Mouse (Mus musculus) retina, postnatal 1 day (tissue): ENCODE data around the gene Aven.
"Not testable (repeated sequence)": the region's sequence is repeated elsewhere in the genome, so short reads cannot be mapped to it uniquely, and the experiment has no call there.

Experiments
- DNase-seq: peaks from one replicate; pipeline ENCODE4 v3.0.0-alpha.2; 2012

The Aven gene

DNA sequence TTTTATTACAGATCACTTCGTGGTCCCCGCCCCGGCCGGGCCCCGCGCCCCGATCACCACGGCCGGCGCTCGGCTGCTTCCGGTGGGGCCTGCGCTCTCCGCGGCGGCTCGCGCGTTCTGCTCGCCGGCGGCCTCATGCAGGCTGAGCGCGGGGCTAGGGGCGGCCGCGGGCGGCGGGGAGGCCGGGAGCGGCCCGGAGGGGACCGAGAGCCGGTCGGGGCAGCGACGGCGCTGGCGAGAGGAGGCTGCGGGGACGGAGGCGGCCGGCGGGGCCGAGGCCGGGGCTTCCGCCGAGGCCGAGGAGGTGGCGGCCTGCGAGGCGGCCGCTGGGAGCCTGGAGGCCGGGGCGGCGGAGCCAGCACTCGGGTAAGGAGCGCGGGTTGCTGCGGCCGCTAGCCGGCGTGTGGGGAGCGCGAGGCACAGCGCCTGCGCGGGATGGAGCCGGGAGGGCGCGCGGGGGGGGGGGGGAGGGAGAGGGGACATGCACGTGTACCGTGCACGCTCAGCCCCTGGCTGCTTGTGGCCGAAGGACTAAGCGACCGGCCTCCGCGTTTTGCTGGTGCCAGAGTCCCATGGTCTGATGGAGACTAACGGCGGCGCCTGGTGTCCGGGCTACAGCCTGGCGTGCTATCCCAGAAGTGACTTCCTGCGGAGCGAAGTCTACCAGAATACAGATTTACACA lies at the start of gene Aven:
Aven (plus strand) TSS at position 109 of the 683 bp plus-strand sequence.
- peak; percentile 90 for DNase-seq

DNA sequence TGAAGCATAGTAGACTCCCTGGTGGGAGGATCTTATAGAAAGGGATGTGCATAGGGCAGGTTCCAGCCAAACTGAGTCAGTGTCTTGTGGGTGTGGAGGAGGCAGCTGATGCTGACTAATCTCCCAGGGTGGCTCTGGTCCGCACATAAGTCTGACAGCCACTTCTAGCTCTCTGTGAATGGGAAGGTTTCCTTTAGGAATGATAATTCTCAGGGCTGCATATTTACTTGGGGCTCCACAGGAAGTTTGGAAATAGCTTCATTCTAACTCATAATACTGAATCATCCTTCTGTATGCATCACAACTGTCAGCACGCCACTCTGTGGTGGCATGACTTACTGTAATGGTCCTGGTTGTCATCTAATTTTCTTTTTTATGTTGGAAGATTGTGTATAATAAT lies 49.3 kb upstream of the Aven start:
- no peak for DNase-seq

DNA sequence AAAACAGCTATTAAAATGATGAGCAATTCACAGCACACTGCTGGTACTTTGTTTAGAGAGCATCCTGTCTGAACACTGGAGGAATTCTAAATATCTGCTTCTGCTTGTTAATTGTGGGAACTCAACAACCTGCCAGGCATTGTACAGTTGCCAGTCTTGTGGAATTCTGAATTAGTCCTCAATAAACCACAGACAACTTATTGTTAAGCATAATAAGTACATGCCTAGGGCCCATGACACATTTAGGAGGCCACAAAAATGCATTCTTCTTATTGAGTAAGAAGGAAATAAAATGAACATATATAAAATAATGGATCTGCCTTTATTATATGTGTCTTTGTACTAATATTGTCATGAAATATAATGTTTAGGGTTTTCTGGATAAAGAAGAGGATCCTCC lies 47.3 kb upstream of the Aven start:
- DNase-seq: no peak

DNA sequence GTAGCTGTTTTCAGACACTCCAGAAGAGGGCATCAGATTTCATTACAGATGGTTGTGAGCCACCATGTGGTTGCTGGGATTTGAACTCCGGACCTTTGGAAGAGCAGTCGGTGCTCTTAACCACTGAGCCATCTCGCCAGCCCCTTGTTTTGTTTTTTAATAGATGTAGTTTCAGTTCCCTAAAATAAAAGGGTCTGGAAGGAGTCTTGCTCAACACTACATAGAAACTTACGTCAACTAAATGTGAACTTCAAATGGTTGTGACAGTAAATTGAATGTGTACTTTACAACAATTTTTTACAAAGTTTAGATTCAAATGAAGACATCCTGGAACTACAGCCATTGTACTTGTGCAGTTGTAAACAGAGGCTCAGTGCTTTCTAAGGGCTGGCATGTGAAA lies 44.7 kb upstream of the Aven start:
- DNase-seq: not testable (repeated sequence)

DNA sequence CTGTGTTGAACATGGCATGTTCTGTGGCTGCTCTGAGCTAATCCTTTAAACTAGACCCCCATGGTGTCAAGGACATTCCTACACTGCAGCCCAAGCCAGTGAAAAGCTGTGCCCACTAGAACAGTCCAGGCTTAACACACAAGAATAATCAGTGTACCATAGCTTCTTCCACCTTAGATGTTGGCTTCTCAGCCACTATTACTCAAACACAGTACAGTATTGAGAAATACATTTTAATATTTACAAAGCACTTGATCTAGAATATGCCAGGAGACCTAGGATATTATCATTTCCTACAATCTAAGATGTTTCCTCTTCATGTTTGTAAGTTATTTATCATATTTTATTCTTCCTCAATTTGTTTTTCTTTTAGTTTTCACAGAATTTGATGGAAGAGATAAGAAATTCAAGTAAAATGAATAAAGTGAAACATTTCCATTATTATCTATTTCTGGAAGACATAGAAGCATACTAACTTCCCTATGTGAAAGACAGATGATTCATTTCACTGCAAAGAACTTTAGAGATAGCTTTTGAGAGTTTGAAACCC lies 44.2 kb upstream of the Aven start:
- DNase-seq: no peak

- DNase-seq: peak; percentile 18
These were observed 43.0 kb upstream of the Aven start for GRCm38 (mm10) chr2:112449597-112450296.

DNA sequence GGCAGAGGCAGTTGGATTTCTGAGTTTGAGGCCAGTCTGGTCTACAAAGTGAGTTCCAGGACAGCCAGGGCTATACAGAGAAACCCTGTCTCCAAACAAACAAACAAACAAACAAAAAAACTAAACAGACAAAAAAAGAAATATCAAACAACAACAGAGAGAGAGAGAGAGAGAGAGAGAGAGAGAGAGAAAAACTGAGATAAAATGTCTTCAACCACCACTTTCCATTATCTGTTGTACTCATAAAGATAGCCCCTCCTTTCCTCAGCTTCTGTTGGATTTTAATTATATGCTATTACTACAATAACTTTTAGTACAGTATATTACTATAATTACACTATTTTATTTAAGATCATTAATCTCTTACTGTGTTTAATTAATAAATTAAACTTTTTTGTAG lies 40.3 kb upstream of the Aven start:
- not testable (repeated sequence) for DNase-seq

GRCm38 (mm10) chr2:112454125-112454861 lies 38.5 kb upstream of the Aven start:
- no peak for DNase-seq

GRCm38 (mm10) chr2:112454862-112455564 lies 37.8 kb upstream of the Aven start, which contains the start of gene Emc7:
Gene Emc7 (plus strand): TSS chr2:112454997.
- DNase-seq: peak; percentile 97

DNA sequence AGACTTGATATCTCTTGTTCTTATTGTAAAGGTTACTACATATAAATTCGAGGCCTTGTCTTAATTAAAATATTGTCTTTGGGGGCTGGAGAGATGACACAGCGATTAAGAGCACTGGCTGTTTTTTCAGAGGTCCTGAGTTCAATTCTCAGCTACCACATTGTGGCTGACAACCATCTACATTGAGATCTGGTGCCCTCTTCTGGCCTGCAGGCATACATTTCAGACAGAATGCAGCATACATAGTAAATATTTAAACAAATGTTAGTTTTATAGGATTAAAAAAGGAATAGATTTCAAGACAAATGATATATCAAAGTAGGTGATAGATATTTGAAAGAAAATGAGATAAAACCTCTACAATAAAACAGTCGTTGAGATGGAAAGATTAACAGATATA lies 32.2 kb upstream of the Aven start:
- DNase-seq: no peak

GRCm38 (mm10) chr2:112469542-112469941 lies 23.2 kb upstream of the Aven start:
- DNase-seq: no peak

DNA sequence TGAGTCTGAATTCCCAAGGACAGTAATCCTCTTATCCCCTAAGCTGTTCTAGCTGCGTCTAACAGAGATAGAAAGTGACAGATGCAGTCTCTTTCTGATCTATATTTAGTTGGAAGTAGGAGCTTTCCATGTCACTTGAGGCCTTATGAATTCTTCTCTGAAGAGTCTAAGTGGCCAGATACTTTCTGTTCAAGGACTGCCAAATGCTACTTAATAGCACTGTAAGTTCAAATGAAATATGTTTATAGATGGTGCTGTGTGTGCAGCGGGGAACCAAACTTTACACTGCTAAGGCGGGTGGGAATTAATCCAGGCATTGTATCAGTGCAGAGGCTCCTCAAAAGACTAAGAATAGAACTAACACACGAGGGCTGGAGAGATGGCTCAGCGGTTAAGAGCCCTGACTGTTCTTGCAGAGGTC lies 21.8 kb upstream of the Aven start:
- peak; percentile 85 for DNase-seq

- no peak for DNase-seq
These were observed 20.7 kb upstream of the Aven start for GRCm38 (mm10) chr2:112472076-112472475.

GRCm38 (mm10) chr2:112474997-112475724 lies 17.6 kb upstream of the Aven start:
- no peak for DNase-seq

- no peak for DNase-seq
These were observed 16.2 kb upstream of the Aven start for GRCm38 (mm10) chr2:112476554-112476953.

DNA sequence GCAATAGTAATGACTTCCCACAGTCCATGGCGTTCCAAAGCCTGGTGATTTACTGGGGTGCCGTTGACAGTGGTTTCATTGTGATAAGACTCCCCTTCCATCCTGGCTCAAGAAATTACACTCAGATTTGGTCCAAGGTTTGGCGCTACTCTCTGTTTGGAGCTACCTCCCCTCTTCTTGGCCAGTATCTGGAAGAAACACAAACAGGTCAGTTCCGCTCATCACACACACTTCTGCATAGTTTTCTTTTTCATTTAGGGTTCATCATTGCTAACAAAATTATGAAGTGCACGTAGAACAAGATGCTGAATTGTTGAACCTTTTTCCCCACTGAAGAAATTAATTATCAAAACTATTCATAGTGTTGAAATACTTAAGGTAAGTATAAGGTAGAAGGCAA lies 12.1 kb upstream of the Aven start, which contains the start of gene Chrm5:
Chrm5 (minus strand) TSS at position 101 of the 400 bp plus-strand sequence.
- DNase-seq: no peak

GRCm38 (mm10) chr2:112481564-112481963 lies 11.2 kb upstream of the Aven start:
- DNase-seq: peak; percentile 87

- DNase-seq: no peak
These were observed 10.0 kb upstream of the Aven start for GRCm38 (mm10) chr2:112482533-112483333.

DNA sequence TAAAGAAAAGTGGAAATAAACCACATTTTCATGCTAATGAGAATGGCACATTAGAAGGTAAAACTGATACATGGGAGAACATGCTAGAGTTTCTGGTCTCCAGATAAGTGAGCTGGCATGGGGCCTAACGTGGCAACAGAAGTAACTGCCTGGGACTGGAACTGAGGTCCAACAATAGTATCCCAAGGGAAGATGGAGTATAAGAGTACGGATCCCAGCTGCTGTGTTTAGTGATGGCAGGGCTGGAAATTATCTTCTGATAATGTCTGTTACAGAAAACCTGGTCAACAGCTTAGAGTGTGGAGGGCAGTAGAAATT lies 9.5 kb upstream of the Aven start:
- DNase-seq: no peak

DNA sequence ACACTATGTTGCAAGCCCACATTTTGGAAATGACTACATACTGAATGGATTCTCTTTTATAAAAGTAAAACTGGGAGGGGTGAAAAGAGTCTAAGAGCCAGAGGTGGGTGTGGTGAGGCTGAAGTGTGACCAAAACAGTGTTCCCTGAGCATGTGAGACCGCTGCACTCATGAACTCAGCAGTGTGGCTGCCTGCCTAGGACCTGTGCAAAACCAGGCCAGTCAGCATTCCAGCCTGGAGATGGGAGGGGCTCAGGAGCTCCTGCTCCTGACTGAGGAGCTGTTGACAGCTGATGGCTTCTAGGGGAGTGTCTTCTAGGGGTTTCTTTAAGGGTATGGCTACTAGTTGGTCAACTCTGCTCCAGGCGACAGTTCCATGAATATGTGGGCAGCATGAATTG lies 7.9 kb upstream of the Aven start:
- DNase-seq: no peak

DNA sequence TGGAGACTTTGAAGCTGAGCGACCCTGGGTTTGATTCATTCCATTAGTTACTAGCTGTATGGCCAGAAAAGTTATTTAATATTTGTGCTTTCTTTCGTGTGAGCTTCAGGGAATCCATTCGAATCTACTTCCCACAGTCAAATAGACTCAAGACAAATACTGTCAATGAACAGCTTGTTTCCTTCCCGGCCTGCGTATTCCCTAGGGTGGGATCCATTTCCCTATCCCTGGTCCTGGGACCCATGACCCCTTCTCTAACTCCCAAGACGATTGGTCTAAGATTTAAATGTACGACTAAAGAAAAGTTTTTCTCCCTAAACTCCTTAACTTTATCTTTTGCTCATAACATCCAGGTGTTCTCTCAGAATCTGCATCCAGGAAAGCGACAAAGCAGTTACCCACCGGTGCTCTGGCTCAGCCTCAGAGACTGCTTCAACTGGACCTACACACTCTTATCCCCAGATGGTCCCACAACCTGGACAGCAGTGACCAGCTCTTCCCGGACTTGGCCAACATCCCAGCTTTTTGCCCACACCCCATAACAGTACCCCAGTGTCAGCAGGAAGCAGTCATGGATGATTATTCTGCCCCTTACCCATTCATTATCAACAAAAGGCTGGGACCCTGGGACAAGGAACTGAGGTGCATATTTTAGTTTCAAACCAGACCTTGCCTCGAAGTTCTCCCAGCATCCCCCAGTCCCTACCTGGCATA lies 2.1 kb upstream of the Aven start:
- DNase-seq: no peak
